Mouse (Mus musculus) midbrain, embryonic 10.5 days (tissue): ENCODE data around the gene Gm21974. TPM values are rescaled to one million over a fixed set of nuclear protein-coding genes. Genes with fewer than 3 reads are reported as not detected.
"Not testable (repeated sequence)": the region's sequence is repeated elsewhere in the genome, so short reads cannot be mapped to it uniquely, and the experiment has no call there.

Source experiments
- DNase-seq: peaks from one replicate; pipeline ENCODE4 v3.0.0-alpha.2; 2017; ENCODE audit warnings: low spot score
- H3K27ac ChIP-seq: fragments of 300-500 bp; sonication (generic); replicated peaks from 2 replicates; pipeline ENCODE4 v1.5.1; 2016; ENCODE audit warnings: mild to moderate bottlenecking
- H3K27me3 ChIP-seq: fragments of 300-500 bp; sonication (generic); 2 replicates; pipeline ENCODE4 v1.6.1; 2016; ENCODE audit warnings: low read depth, mild to moderate bottlenecking; ENCODE audit not compliant: poor library complexity, severe bottlenecking
- H3K36me3 ChIP-seq: fragments of 300-500 bp; sonication (generic); 2 replicates; pipeline ENCODE4 v1.6.1; 2016; ENCODE audit warnings: mild to moderate bottlenecking, moderate library complexity
- H3K4me1 ChIP-seq: fragments of 300-500 bp; sonication (generic); 2 replicates; pipeline ENCODE4 v1.6.1; 2016
- H3K4me3 ChIP-seq: fragments of 300-500 bp; sonication (generic); 2 replicates; pipeline ENCODE4 v1.5.1; 2016; ENCODE audit warnings: mild to moderate bottlenecking, moderate library complexity
- H3K9me3 ChIP-seq: fragments of 300-500 bp; sonication (generic); replicated peaks from 2 replicates; pipeline ENCODE4 v1.6.1; 2016; ENCODE audit warnings: mild to moderate bottlenecking
- WGBS: fragments of 180-500 bp; shearing (Covaris S2); methylation state at CpG from one replicate; pipeline ENCODE4 v1.1.7; 2016; 5-methylcytosine and 5-hydroxymethylcytosine counted together
- polyA plus RNA-seq: library from polyadenylated mRNA; unstranded; fragments of >200 nt; fragmentation: Nextera tagmentation; extraction: Ambion mirVana; gene quantifications from 2 replicates; pipeline ENCODE4 v1.2.1, GENCODE M21; 2016

The Gm21974 gene
- polyA plus RNA-seq, 1 experiment from 2014 or later: not detected

- H3K4me1 ChIP-seq: peaks cover 22% of the 10 kb centered on the region
- no peaks in the 10 kb centered on the region for H3K9me3 ChIP-seq
- no peak for DNase-seq
- H3K27me3 ChIP-seq: no peaks in the 10 kb centered on the region
- WGBS: 94% methylated on average over 12 of the region's 12 CpGs
- no peak overlapping the region for H3K4me3 ChIP-seq
- no peak overlapping the region for H3K27ac ChIP-seq
- H3K36me3 ChIP-seq: peaks cover 52% of the 10 kb centered on the region
Measured at GRCm38 (mm10) chr7:127907939-127908338, 12.7 kb upstream of the Gm21974 start.

GRCm38 (mm10) chr7:127903971-127904796, 8.9 kb upstream of the Gm21974 start, which contains the start of gene Bckdk:
Gene Bckdk (plus strand): TSS chr7:127904082.
- H3K4me3 ChIP-seq: peak within 1 kb of the TSS; percentile 87
- WGBS: 9% methylated on average over 38 of the region's 38 CpGs
- DNase-seq: peak; percentile 81
- H3K9me3 ChIP-seq: no peaks in the 10 kb centered on the region
- H3K4me1 ChIP-seq: peaks cover 14% of the 10 kb centered on the region
- H3K27me3 ChIP-seq: no peaks in the 10 kb centered on the region
- peak within 1 kb of the TSS; percentile 94 for H3K27ac ChIP-seq
- peaks cover 42% of the 10 kb centered on the region for H3K36me3 ChIP-seq

GRCm38 (mm10) chr7:127901772-127902171, 6.5 kb upstream of the Gm21974 start:
- WGBS: 81% methylated on average over 2 of the region's 2 CpGs
- H3K4me1 ChIP-seq: peaks cover 14% of the 10 kb centered on the region
- H3K27me3 ChIP-seq: no peaks in the 10 kb centered on the region
- no peak for DNase-seq
- no peak overlapping the region for H3K4me3 ChIP-seq
- H3K36me3 ChIP-seq: peaks cover 18% of the 10 kb centered on the region
- H3K27ac ChIP-seq: no peak overlapping the region
- no peaks in the 10 kb centered on the region for H3K9me3 ChIP-seq

- Histone ChIP-seq H3K4me3 (no peak overlapping the region), H3K36me3 (peaks cover under 1% of the 10 kb centered on the region), H3K9me3 (no peaks in the 10 kb centered on the region), H3K27ac (no peak overlapping the region), H3K4me1 (peaks cover 18% of the 10 kb centered on the region), H3K27me3 (no peaks in the 10 kb centered on the region)
- DNase-seq: no peak
- WGBS: 57% methylated on average over 7 of the region's 7 CpGs
Measured at GRCm38 (mm10) chr7:127899997-127900396, 4.7 kb upstream of the Gm21974 start.

GRCm38 (mm10) chr7:127898179-127898956, 3.1 kb upstream of the Gm21974 start:
- WGBS: 42% methylated on average over 10 of the region's 10 CpGs
- Histone ChIP-seq H3K27me3 (no peaks in the 10 kb centered on the region), H3K4me1 (peaks cover 17% of the 10 kb centered on the region), H3K36me3 (peaks cover 4% of the 10 kb centered on the region; the same call in 1 of the 2 replicates), H3K27ac (no peak overlapping the region), H3K4me3 (no peak overlapping the region), H3K9me3 (no peaks in the 10 kb centered on the region)
- no peak for DNase-seq

GRCm38 (mm10) chr7:127897542-127897941, 2.3 kb upstream of the Gm21974 start:
- H3K9me3 ChIP-seq: no peaks in the 10 kb centered on the region
- WGBS: 92% methylated on average over 7 of the region's 7 CpGs

GRCm38 (mm10) chr7:127896384-127896783, 1.1 kb upstream of the Gm21974 start:
- Histone ChIP-seq H3K4me3 (peak overlapping the region; percentile 76; the same call in 1 of the 2 replicates), H3K4me1 (peaks cover 17% of the 10 kb centered on the region), H3K9me3 (no peaks in the 10 kb centered on the region), H3K27ac (no peak overlapping the region), H3K36me3 (peaks cover 18% of the 10 kb centered on the region), H3K27me3 (no peaks in the 10 kb centered on the region)
- WGBS: 55% methylated on average over 13 of the region's 13 CpGs
- peak; percentile 55 for DNase-seq

More at GRCm38 (mm10) chr7:127897542-127897941, 2.3 kb upstream of the Gm21974 start:
- Histone ChIP-seq H3K4me1 (peaks cover 17% of the 10 kb centered on the region), H3K36me3 (peaks cover 12% of the 10 kb centered on the region), H3K27ac (no peak overlapping the region), H3K4me3 (no peak overlapping the region), H3K27me3 (no peaks in the 10 kb centered on the region)
- DNase-seq: no peak

- DNase-seq, H3K27ac ChIP-seq, H3K27me3 ChIP-seq, H3K9me3 ChIP-seq: not testable (repeated sequence)
- WGBS: 70% methylated on average over 7 of the region's 7 CpGs
- Histone ChIP-seq H3K4me3 (peak overlapping the region; percentile 76), H3K4me1 (peaks cover 17% of the 10 kb centered on the region), H3K36me3 (peaks cover 19% of the 10 kb centered on the region)
Measured at GRCm38 (mm10) chr7:127895891-127896290, 637 bp upstream of the Gm21974 start.

GRCm38 (mm10) chr7:127894480-127894879, 774 bp downstream of the Gm21974 start:
- H3K4me3 ChIP-seq: peak overlapping the region; percentile 76
- no peak overlapping the region for H3K27ac ChIP-seq
- H3K9me3 ChIP-seq: no peaks in the 10 kb centered on the region
- H3K4me1 ChIP-seq: peaks cover 17% of the 10 kb centered on the region
- no peaks in the 10 kb centered on the region for H3K27me3 ChIP-seq
- DNase-seq: no peak
- WGBS: 87% methylated on average over 5 of the region's 5 CpGs
- peaks cover 32% of the 10 kb centered on the region for H3K36me3 ChIP-seq

- no peak for DNase-seq
- H3K9me3 ChIP-seq: no peaks in the 10 kb centered on the region
- peaks cover 15% of the 10 kb centered on the region for H3K4me1 ChIP-seq
- 40% methylated on average over 4 of the region's 4 CpGs for WGBS
- no peak within 1 kb of the TSS for H3K27ac ChIP-seq
- H3K36me3 ChIP-seq: peaks cover 69% of the 10 kb centered on the region
- H3K4me3 ChIP-seq: no peak within 1 kb of the TSS
- H3K27me3 ChIP-seq: no peaks in the 10 kb centered on the region
Measured at GRCm38 (mm10) chr7:127890798-127891197, 4.5 kb downstream of the Gm21974 start, which contains the start of gene Prss53. Gene Prss53 (minus strand): TSS chr7:127890970.

GRCm38 (mm10) chr7:127888821-127889220, 6.4 kb downstream of the Gm21974 start:
- DNase-seq: no peak
- no peak overlapping the region for H3K4me3 ChIP-seq
- peaks cover 87% of the 10 kb centered on the region for H3K36me3 ChIP-seq
- 84% methylated on average over 3 of the region's 3 CpGs for WGBS
- no peak overlapping the region for H3K27ac ChIP-seq
- no peaks in the 10 kb centered on the region for H3K9me3 ChIP-seq
- peaks cover 5% of the 10 kb centered on the region for H3K4me1 ChIP-seq
- H3K27me3 ChIP-seq: no peaks in the 10 kb centered on the region

- no peak for DNase-seq
- Histone ChIP-seq H3K36me3 (peaks cover 90% of the 10 kb centered on the region), H3K27ac (no peak overlapping the region), H3K9me3 (no peaks in the 10 kb centered on the region), H3K4me1 (peaks cover 10% of the 10 kb centered on the region), H3K4me3 (no peak overlapping the region), H3K27me3 (no peaks in the 10 kb centered on the region)
- 81% methylated on average over 3 of the region's 3 CpGs for WGBS
Measured at GRCm38 (mm10) chr7:127887781-127888180, 7.5 kb downstream of the Gm21974 start.
